30 mouse cellular contexts compared by ENCODE assay signal in genomic region chr14:75642080-75642479, GRCm38 (mm10). TPM values are rescaled to one million over a fixed set of nuclear protein-coding genes. Genes with fewer than 3 reads are reported as not detected.
DNase-seq lines count a peak whose midpoint lies in the region; ATAC-seq and TF ChIP-seq lines count a peak whose summit lies in the region.
"Had no signal": no experiment of that assay in that cellular context is flagged by ENCODE, and none has a peak within 500 bp of the region (broad histone marks: within the 10 kb centered on the region; RNA-seq: fewer than 3 reads in every experiment).

Gene Erich6b, plus strand, starts transcription at chr14:75642259.

- ATAC-seq in hindbrain, postnatal 0 days = no peak
- ATAC-seq in hindbrain, embryonic 12.5 days (ENCODE audit: low FRiP score) = no peak
- ATAC-seq: activated CD4-positive, CD25-positive, alpha-beta regulatory T cell, adult 4 months; CD4-positive, CD25-positive, alpha-beta regulatory T cell, adult 4 months; Patski had no signal

- no peak for TF ChIP-seq CTCF in hindbrain, postnatal 0 days (IDR thresholded peaks at IDR 0.05; ENCODE audit: low read depth)

- DNase-seq in adrenal gland, adult (ENCODE audit: inconsistent age in 2 of 2, low spot score in 1 of 2) = peak; percentile 35 to 77
- DNase-seq in adrenal gland, postnatal 4 days (ENCODE audit: low spot score in 2 of 2) = no peak
- DNase-seq in hindbrain, postnatal 0 days (ENCODE audit: low spot score) = peak; percentile 6
- peak; percentile 62 for DNase-seq in ovary, postnatal 36 days (ENCODE audit: low spot score)
- DNase-seq in ovary, postnatal 14 days (ENCODE audit: low spot score) = no peak
- DNase-seq in brain, adult 2 months (ENCODE audit: low read depth, low spot score) = peak; percentile 8
- DNase-seq in gastrocnemius, postnatal 4 days (ENCODE audit: low spot score in 2 of 2) = no peak
- DNase-seq: cerebellum, adult 18-20 months; cerebellum, postnatal 25 days; embryo, embryonic 11 days; gastrocnemius, postnatal 36 days; liver, embryonic 13.5 days; thymus, postnatal 36 days had no signal

- no peaks in the 10 kb centered on the region for H3K27me3 ChIP-seq in hindbrain, postnatal 0 days (ENCODE audit: insufficient read depth, low read length)
- no peaks in the 10 kb centered on the region for H3K27me3 ChIP-seq in hindbrain, embryonic 12.5 days
- H3K27me3 ChIP-seq: liver, embryonic 13.5 days; neural tube, embryonic 13.5 days; Patski had no signal

- H3K4me2 ChIP-seq in hindbrain, postnatal 0 days (ENCODE audit: low read depth, low read length) = no peak within 1 kb of the TSS
- no peak within 1 kb of the TSS for H3K4me2 ChIP-seq in hindbrain, embryonic 12.5 days (replicated peaks)
- H3K4me2 ChIP-seq: liver, embryonic 13.5 days; lung, embryonic 14.5 days; midbrain, embryonic 12.5 days; neural tube, embryonic 13.5 days had no signal

- H3K36me3 ChIP-seq in hindbrain, postnatal 0 days (ENCODE audit: insufficient read depth, low read length) = no peaks in the 10 kb centered on the region
- no peaks in the 10 kb centered on the region for H3K36me3 ChIP-seq in hindbrain, embryonic 12.5 days
- H3K36me3 ChIP-seq: liver, embryonic 13.5 days; midbrain, embryonic 12.5 days; neural tube, embryonic 13.5 days had no signal

- no peak within 1 kb of the TSS for H3K27ac ChIP-seq in hindbrain, postnatal 0 days
- H3K27ac ChIP-seq in hindbrain, embryonic 12.5 days = no peak within 1 kb of the TSS
- H3K27ac ChIP-seq: liver, embryonic 13.5 days; macrophage; midbrain, embryonic 12.5 days; neural tube, embryonic 13.5 days had no signal

- H3K4me1 ChIP-seq in hindbrain, postnatal 0 days (ENCODE audit: insufficient read depth, low read length) = 0 out of 2 replicates have a peak, but pooled peaks cover 2% of the 10 kb centered on the region
- H3K4me1 ChIP-seq in hindbrain, embryonic 12.5 days = no peaks in the 10 kb centered on the region
- H3K4me1 ChIP-seq: liver, embryonic 13.5 days had no signal

- no peak within 1 kb of the TSS for H3K9ac ChIP-seq in hindbrain, postnatal 0 days (replicated peaks; ENCODE audit: low read length)
- no peak within 1 kb of the TSS for H3K9ac ChIP-seq in hindbrain, embryonic 12.5 days
- H3K9ac ChIP-seq: liver, embryonic 13.5 days; lung, embryonic 14.5 days; midbrain, embryonic 12.5 days; neural tube, embryonic 13.5 days had no signal

- 65% methylated on average over 8 of the region's 8 CpGs for WGBS in hindbrain, postnatal 0 days
- WGBS in hindbrain, embryonic 12.5 days = 81% methylated on average over 8 of the region's 8 CpGs

- no peak within 1 kb of the TSS for H3K4me3 ChIP-seq in hindbrain, postnatal 0 days (ENCODE audit: low read length)
- H3K4me3 ChIP-seq in hindbrain, embryonic 12.5 days = no peak within 1 kb of the TSS
- H3K4me3 ChIP-seq: liver, embryonic 13.5 days; midbrain, embryonic 12.5 days; neural tube, embryonic 13.5 days had no signal

- H3K9me3 ChIP-seq in hindbrain, postnatal 0 days (ENCODE audit: low read length) = no peaks in the 10 kb centered on the region
- no peaks in the 10 kb centered on the region for H3K9me3 ChIP-seq in hindbrain, embryonic 12.5 days (replicated peaks)
- H3K9me3 ChIP-seq: liver, embryonic 13.5 days; midbrain, embryonic 12.5 days; neural tube, embryonic 13.5 days had no signal

RNA-seq across cellular contexts. Expression of gene Erich6b, which starts in this region (rescaled TPM):
- not detected for total RNA-seq in adrenal gland, postnatal 4 days (2021)
- total RNA-seq in hindbrain, postnatal 0 days (2014; rRNA removed) = not detected in 2 replicates
- not detected in 2 replicates for polyA plus RNA-seq in hindbrain, postnatal 0 days (2015; fragmentation: Nextera tagmentation; extraction: Ambion mirVana)
- polyA plus RNA-seq in hindbrain, embryonic 12.5 days (2016; fragmentation: Nextera tagmentation; extraction: Ambion mirVana) = not detected in 2 replicates
- not detected for total RNA-seq in gastrocnemius, postnatal 4 days (2021)
- total RNA-seq: ES-E14; gastrocnemius, postnatal 36 days; left cerebral cortex, adult 18-20 months had no signal
- polyA plus RNA-seq: activated CD4-positive, CD25-positive, alpha-beta regulatory T cell, adult 4 months; CD4-positive, CD25-positive, alpha-beta regulatory T cell, adult 4 months; embryonic facial prominence, embryonic 14.5 days; heart, postnatal 0 days; hindbrain, embryonic 11.5 days; intestine, embryonic 14.5 days; kidney, embryonic 14.5 days; limb, embryonic 11.5 days; liver, embryonic 13.5 days; lung, embryonic 14.5 days; macrophage; midbrain, embryonic 12.5 days; neural tube, embryonic 13.5 days; Patski; small intestine, adult 2 months had no signal

Comparison
In these comparisons a context has a peak if more than half of its experiments do, and no peak if none do; other contexts are left out.
1. DNase-seq: peak in adrenal gland, adult (2 of 2), ovary, postnatal 36 days (single experiment) and brain, adult 2 months (single experiment); none in adrenal gland, postnatal 4 days (0 of 2), ovary, postnatal 14 days (single experiment) and gastrocnemius, postnatal 4 days (0 of 2).
2. Peak in DNase-seq in hindbrain, postnatal 0 days; RNA of the gene not detected or under 1 TPM.